Mouse (Mus musculus) spleen, adult 2 months (tissue): ENCODE data around the gene E130308A19Rik. TPM values are rescaled to one million over a fixed set of nuclear protein-coding genes. Genes with fewer than 3 reads are reported as not detected.

ENCODE experiments used
- DNase-seq, 2 experiments: peaks; one replicate each; pipeline versions ENCODE4 v3.0.0 to v3.0.0-alpha.2; 2012 to 2021; ENCODE audit warnings: low spot score in 2 of 2, low read depth in 1 of 2
- H3K27ac ChIP-seq: fragments of 200-500 bp; 2 replicates; pipeline ENCODE4 v1.5.1; 2012; ENCODE audit warnings: low read length, inconsistent platforms; ENCODE audit not compliant: insufficient read depth
- H3K27me3 ChIP-seq: fragments of 200-500 bp; 2 replicates; pipeline ENCODE4 v1.6.1; 2012; ENCODE audit warnings: mild to moderate bottlenecking, moderate library complexity, low read length, inconsistent platforms; ENCODE audit not compliant: control insufficient read depth, insufficient read depth
- H3K36me3 ChIP-seq: fragments of 200-500 bp; 2 replicates; pipeline ENCODE4 v1.6.1; 2012; ENCODE audit warnings: mild to moderate bottlenecking, low read length, inconsistent platforms; ENCODE audit not compliant: control insufficient read depth, insufficient read depth
- H3K4me1 ChIP-seq: fragments of 200-500 bp; 2 replicates; pipeline ENCODE4 v1.6.1; 2011; ENCODE audit warnings: inconsistent platforms; ENCODE audit not compliant: control insufficient read depth, insufficient read depth, insufficient read length
- H3K4me3 ChIP-seq: fragments of 200-500 bp; 2 replicates; pipeline ENCODE4 v1.5.1; 2011; ENCODE audit warnings: mild to moderate bottlenecking, inconsistent platforms; ENCODE audit not compliant: insufficient read depth, insufficient read length; ENCODE audit errors: extremely low read depth
- CTCF ChIP-seq: fragments of 200-500 bp; IDR thresholded peaks from 2 replicates; pipeline ENCODE4 v1.5.1; 2011; ENCODE audit warnings: mild to moderate bottlenecking, inconsistent platforms; ENCODE audit not compliant: insufficient read depth, insufficient read length, insufficient replicate concordance; ENCODE audit errors: extremely low read depth
- POLR2A ChIP-seq: fragments of 200-500 bp; IDR thresholded peaks from 2 replicates; pipeline ENCODE4 v1.6.1; 2011; ENCODE audit warnings: low read depth, low read length, inconsistent platforms
- WGBS: fragments of 180-500 bp; shearing (Covaris S2); methylation state at CpG from one replicate; pipeline ENCODE4 v1.1.7; 2018; 5-methylcytosine and 5-hydroxymethylcytosine counted together
- polyA plus RNA-seq: library from polyadenylated mRNA; depleted of rRNA; stranded (reverse); fragments of >200 nt; gene quantifications from 2 replicates; pipeline ENCODE4 v1.2.3, GENCODE M21; 2012

E130308A19Rik gene
- polyA plus RNA-seq, 1 experiment = 5.4 TPM

DNA sequence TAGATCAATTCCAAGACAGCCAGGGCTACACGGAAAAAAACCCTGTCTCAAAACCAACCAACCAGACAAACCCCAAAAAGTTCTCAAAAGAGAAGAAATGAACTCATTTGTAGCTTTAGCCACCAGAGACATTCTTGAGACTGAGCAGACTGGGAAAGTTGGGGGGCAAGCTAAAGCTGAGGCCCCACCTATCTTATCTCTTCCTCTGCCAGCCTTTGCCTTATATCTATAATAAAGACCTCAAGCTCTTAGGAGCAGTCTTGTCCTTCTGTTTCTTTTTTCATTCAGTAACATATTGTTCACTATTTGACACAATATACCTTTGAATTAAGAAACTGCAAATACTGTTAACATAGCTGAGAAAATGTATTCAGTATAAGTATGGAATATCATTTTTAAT, 55.4 kb downstream of the E130308A19Rik start:
- 86% methylated on average over 1 of the region's 1 CpGs for whole genome bisulfite sequencing
- H3K4me1 ChIP-seq = peaks cover 3% of the 10 kb centered on the region; the same call in 1 of the 2 replicates
- no peaks in the 10 kb centered on the region for H3K27me3 ChIP-seq
- no peak for DNase-seq
- no peaks in the 10 kb centered on the region for H3K36me3 ChIP-seq
- no peak overlapping the region for H3K27ac ChIP-seq
- no peak for TF ChIP-seq POLR2A
- H3K4me3 ChIP-seq = no peak overlapping the region

DNA sequence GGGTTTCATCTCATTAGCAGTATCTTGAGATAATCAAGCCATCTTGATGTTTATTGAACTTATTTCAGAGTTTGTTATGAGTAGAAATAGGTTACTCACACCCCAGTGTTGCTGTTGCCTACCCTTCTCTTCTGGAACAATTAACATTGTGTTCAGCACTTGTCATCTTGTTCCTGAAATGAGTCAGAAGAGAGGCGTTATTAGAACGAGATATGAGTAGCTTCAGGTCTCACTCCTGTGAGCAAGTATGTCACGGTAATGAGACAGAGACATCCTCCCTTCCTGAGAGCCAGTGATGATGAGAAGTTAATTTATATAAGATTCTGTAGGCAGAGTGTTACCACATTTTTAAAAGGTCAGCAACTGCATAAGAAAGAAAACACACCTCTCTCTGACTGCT, 56.5 kb downstream of the E130308A19Rik start:
- Histone ChIP-seq H3K27me3 (no peaks in the 10 kb centered on the region), H3K36me3 (no peaks in the 10 kb centered on the region), H3K4me3 (no peak overlapping the region), H3K27ac (no peak overlapping the region), H3K4me1 (peaks cover 3% of the 10 kb centered on the region; the same call in 1 of the 2 replicates)
- DNase-seq = no peak
- no peak for TF ChIP-seq CTCF
- TF ChIP-seq POLR2A = no peak
- 58% methylated on average over 3 of the region's 3 CpGs for WGBS

DNA sequence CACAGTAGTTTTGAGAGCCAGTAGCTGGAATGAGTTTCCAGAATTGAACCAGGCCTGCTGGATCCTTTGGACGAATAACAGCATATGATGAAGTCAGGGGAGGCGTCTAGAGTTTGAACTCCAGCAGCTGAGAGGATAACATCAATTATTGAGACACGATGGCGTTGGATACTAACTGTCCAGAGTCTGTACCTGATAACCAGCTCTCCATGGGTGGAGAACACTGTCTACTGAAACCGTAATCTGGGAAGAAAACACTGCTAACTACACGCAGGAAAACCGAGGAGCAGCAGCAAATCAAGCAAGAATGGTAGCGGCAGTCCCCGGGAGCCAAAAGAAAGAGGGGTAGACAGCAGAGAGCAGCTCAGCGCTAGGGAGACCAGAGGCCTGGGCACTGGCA, 56.9 kb downstream of the E130308A19Rik start:
- WGBS = 74% methylated on average over 10 of the region's 10 CpGs
- DNase-seq = no peak
- Histone ChIP-seq H3K27ac (no peak overlapping the region), H3K36me3 (no peaks in the 10 kb centered on the region), H3K4me3 (no peak overlapping the region), H3K4me1 (peaks cover 3% of the 10 kb centered on the region; the same call in 1 of the 2 replicates), H3K27me3 (no peaks in the 10 kb centered on the region)
- TF ChIP-seq CTCF (no peak), POLR2A (no peak)

DNA sequence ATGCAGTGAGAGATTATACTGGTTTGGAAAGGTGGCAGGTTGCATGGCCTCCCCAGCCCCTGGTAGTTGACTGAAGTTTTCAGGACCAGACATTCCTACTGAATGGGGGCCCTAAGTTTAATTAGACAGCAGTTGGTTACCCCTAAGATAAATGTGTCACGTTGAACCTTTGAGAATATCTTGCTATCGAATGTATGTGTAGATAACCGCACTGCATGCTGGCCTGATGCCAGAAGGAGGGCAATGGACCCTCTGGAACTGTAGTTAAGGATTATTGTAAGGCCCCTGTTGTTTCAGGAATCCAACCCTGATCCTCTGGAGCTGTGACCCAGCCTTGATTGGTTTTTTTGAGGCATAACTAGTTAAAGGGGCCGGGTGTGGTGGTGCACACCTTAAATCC, 58.3 kb downstream of the E130308A19Rik start:
- peaks cover 3% of the 10 kb centered on the region; the same call in 1 of the 2 replicates for H3K4me1 ChIP-seq
- H3K4me3 ChIP-seq = no peak overlapping the region
- no peak for DNase-seq
- H3K27ac ChIP-seq = no peak overlapping the region
- H3K36me3 ChIP-seq = no peaks in the 10 kb centered on the region
- 88% methylated on average over 4 of the region's 4 CpGs for WGBS
- TF ChIP-seq CTCF (no peak), POLR2A (no peak)
- no peaks in the 10 kb centered on the region for H3K27me3 ChIP-seq

DNA sequence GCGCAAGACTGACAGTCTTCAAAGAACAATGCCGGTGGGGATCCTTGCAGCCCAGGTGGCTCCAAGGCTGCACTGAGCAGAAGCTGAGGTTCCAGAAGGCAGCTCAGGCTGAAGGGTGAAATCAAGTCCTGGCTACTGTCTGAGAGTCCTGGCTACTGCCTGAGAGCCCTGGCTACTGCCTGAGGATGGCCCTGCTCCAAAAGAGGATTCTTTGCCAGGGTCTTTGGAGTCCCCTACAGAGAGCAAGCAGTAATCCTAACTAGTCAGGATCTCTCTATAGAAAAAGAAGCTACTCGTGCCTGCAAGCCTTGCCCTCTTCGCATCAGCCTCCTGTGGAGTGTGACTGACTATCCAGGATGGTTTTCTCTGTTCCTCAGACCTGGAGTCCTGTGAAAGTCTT, 60.7 kb downstream of the E130308A19Rik start:
- TF ChIP-seq POLR2A (no peak), CTCF (no peak)
- WGBS = 93% methylated on average over 4 of the region's 4 CpGs

DNA sequence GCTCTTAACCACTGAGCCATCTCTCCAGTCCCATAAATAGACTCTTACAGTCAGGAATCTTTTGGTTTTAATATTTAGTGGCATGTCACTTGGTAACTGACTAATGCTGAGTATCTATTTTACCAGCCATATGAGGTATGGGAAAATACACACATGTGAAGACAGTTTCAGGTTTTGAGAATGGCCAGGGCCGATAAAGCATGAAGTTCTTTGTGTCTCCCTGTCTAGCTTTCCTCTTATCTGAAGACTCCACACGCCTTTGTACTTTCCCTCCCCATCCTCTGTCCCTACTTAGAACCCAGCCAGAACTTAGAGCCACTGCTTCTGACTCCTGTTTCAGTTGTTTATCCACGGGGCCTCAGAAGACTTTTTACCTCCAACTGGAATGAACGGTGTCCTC, 63.0 kb downstream of the E130308A19Rik start:
- Histone ChIP-seq H3K27ac (no peak overlapping the region), H3K36me3 (no peaks in the 10 kb centered on the region), H3K4me3 (no peak overlapping the region), H3K27me3 (no peaks in the 10 kb centered on the region), H3K4me1 (no peaks in the 10 kb centered on the region)
- DNase-seq = no peak
- TF ChIP-seq POLR2A (no peak), CTCF (no peak)
- 87% methylated on average over 4 of the region's 4 CpGs for WGBS

More for the DNA sequence above, 60.7 kb downstream of the E130308A19Rik start:
- no peak for DNase-seq
- H3K36me3 ChIP-seq = no peaks in the 10 kb centered on the region
- no peak overlapping the region for H3K4me3 ChIP-seq
- H3K27ac ChIP-seq = no peak overlapping the region
- peaks cover 3% of the 10 kb centered on the region; the same call in 1 of the 2 replicates for H3K4me1 ChIP-seq
- H3K27me3 ChIP-seq = no peaks in the 10 kb centered on the region

DNA sequence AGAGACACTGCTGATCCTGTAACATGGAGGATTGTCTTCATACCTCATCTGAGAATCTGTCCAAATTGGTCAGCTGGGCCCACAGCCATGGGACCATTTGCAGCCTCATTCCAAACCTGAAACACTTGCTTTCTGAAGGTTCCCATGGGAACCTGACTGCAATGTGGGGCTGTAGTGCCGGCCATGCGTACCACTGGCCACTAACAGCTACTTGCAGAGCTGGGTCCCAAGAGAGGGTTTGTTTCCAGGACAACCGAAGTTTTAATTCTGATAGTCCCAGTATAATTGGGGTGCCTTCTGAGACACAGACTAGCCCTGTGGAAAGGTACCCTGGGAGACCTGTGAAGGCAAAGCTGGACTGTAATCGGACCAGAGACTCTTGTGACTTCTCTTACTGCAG, 64.1 kb downstream of the E130308A19Rik start:
- 90% methylated on average over 4 of the region's 4 CpGs for WGBS
- DNase-seq = no peak
- no peaks in the 10 kb centered on the region for H3K36me3 ChIP-seq
- TF ChIP-seq POLR2A (no peak), CTCF (no peak)
- H3K27ac ChIP-seq = no peak overlapping the region
- no peaks in the 10 kb centered on the region for H3K27me3 ChIP-seq
- no peak overlapping the region for H3K4me3 ChIP-seq
- H3K4me1 ChIP-seq = no peaks in the 10 kb centered on the region
